Mouse (Mus musculus) layer of hippocampus, adult 9-11 months (tissue): ENCODE measurements around the gene Smim12.
A peak's percentile ranks its signal among the peaks of the same experiment; 100 is the strongest.

Experiments
- DNase-seq: peaks from one replicate; pipeline ENCODE4 v3.0.0; 2022

Smim12 gene

GRCm38 (mm10) chr4:127236631-127237030 is 7.0 kb upstream of the Smim12 start:
- DNase-seq, result no peak

GRCm38 (mm10) chr4:127237271-127237670 is 6.3 kb upstream of the Smim12 start:
- DNase-seq, result no peak

GRCm38 (mm10) chr4:127242696-127243095 is 888 bp upstream of the Smim12 start:
- DNase-seq, result no peak

- DNase-seq, result no peak
Measured at GRCm38 (mm10) chr4:127243953-127244352, 369 bp downstream of the Smim12 start.

- peak; percentile 95 for DNase-seq
Measured at GRCm38 (mm10) chr4:127249701-127250349, 6.2 kb downstream of the Smim12 start.

GRCm38 (mm10) chr4:127251963-127252585 is 8.5 kb downstream of the Smim12 start:
- DNase-seq, result no peak

GRCm38 (mm10) chr4:127256739-127257138 is 13.2 kb downstream of the Smim12 start:
- no peak for DNase-seq

GRCm38 (mm10) chr4:127258186-127258897 is 14.8 kb downstream of the Smim12 start:
- DNase-seq, result no peak

GRCm38 (mm10) chr4:127261601-127262000 is 18.0 kb downstream of the Smim12 start:
- no peak for DNase-seq

GRCm38 (mm10) chr4:127263438-127264182 is 20.0 kb downstream of the Smim12 start:
- no peak for DNase-seq

- DNase-seq, result no peak
Measured at GRCm38 (mm10) chr4:127264183-127264554, 20.6 kb downstream of the Smim12 start.

- DNase-seq, result no peak
Measured at GRCm38 (mm10) chr4:127278451-127279001, 34.9 kb downstream of the Smim12 start.

GRCm38 (mm10) chr4:127279241-127279640 is 35.7 kb downstream of the Smim12 start:
- no peak for DNase-seq

- DNase-seq, result no peak
Measured at GRCm38 (mm10) chr4:127286907-127287306, 43.3 kb downstream of the Smim12 start.

- DNase-seq, result no peak
Measured at GRCm38 (mm10) chr4:127289039-127289548, 45.5 kb downstream of the Smim12 start.

- no peak for DNase-seq
Measured at GRCm38 (mm10) chr4:127292631-127293030, 49.0 kb downstream of the Smim12 start.
